Mouse (Mus musculus): ENCODE data around the gene Smarce1. TPM values are rescaled to one million over a fixed set of nuclear protein-coding genes. Genes with fewer than 3 reads are reported as not detected.
"Not testable (repeated sequence)": the region's sequence is repeated elsewhere in the genome, so short reads cannot be mapped to it uniquely, and the experiment has no call there.

Gene Smarce1
- polyA plus RNA-seq, 1 experiment from 2014 or later = 351 TPM

- H3K4me1 ChIP-seq (replicated peaks; ENCODE audit: control insufficient read depth, insufficient read depth, low read length) = no peaks in the 10 kb centered on the region
- no peaks in the 10 kb centered on the region for H3K27me3 ChIP-seq (replicated peaks; ENCODE audit: control insufficient read depth, insufficient read depth, low read length)
- H3K4me3 ChIP-seq (replicated peaks; ENCODE audit: low read length) = no peak overlapping the region
- H3K36me3 ChIP-seq (ENCODE audit: control insufficient read depth, insufficient read depth) = no peaks in the 10 kb centered on the region
- H3K9ac ChIP-seq (replicated peaks; ENCODE audit: low read depth, low read length) = no peak overlapping the region
- no peak for ATAC-seq
- 95% methylated on average over 8 of the region's 8 CpGs for WGBS
- H3K4me2 ChIP-seq (ENCODE audit: low read length) = no peak overlapping the region
- H3K27ac ChIP-seq (ENCODE audit: low read length) = no peak overlapping the region
- H3K9me3 ChIP-seq (ENCODE audit: control insufficient read depth, low read length) = no peaks in the 10 kb centered on the region
These were observed 24.5 kb upstream of the Smarce1 start for GRCm38 (mm10) chr11:99255316-99255715.

- H3K27me3 ChIP-seq (replicated peaks; ENCODE audit: control insufficient read depth, insufficient read depth, low read length) = no peaks in the 10 kb centered on the region
- H3K4me1 ChIP-seq (replicated peaks; ENCODE audit: control insufficient read depth, insufficient read depth, low read length) = no peaks in the 10 kb centered on the region
- ATAC-seq = no peak
- 48% methylated on average over 2 of the region's 2 CpGs for WGBS
- H3K9ac ChIP-seq (replicated peaks; ENCODE audit: low read depth, low read length) = no peak overlapping the region
- no peaks in the 10 kb centered on the region for H3K9me3 ChIP-seq (ENCODE audit: control insufficient read depth, low read length)
- no peak overlapping the region for H3K4me2 ChIP-seq (ENCODE audit: low read length)
- H3K36me3 ChIP-seq (ENCODE audit: control insufficient read depth, insufficient read depth) = no peaks in the 10 kb centered on the region
- H3K27ac ChIP-seq (ENCODE audit: low read length) = no peak overlapping the region
- H3K4me3 ChIP-seq (replicated peaks; ENCODE audit: low read length) = no peak overlapping the region
These were observed 23.1 kb upstream of the Smarce1 start for GRCm38 (mm10) chr11:99253893-99254292.

DNA sequence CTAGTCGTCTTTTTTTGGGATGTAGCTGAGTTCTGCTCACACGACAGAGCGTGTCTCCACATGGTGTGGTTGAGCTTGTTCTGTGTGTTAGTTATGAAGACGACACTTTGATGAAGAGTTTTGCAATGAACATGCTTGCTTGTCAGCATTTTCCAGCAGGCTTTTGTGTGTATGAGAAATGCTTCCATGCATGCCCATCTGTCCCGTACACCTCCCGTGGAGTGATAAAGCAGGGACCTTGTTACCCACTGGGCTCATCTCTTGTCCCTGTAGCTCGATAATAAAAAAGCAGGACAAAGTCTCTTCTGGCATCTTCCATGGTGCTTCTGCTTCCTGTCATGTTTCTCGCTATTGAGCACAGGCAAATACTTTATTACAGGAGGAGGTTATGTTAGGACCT is 21.9 kb upstream of the Smarce1 start:
- no peaks in the 10 kb centered on the region for H3K36me3 ChIP-seq (ENCODE audit: control insufficient read depth, insufficient read depth)
- no peak overlapping the region for H3K4me2 ChIP-seq (ENCODE audit: low read length)
- H3K4me1 ChIP-seq (replicated peaks; ENCODE audit: control insufficient read depth, insufficient read depth, low read length) = no peaks in the 10 kb centered on the region
- no peak overlapping the region for H3K27ac ChIP-seq (ENCODE audit: low read length)
- no peaks in the 10 kb centered on the region for H3K9me3 ChIP-seq (ENCODE audit: control insufficient read depth, low read length)
- H3K27me3 ChIP-seq (replicated peaks; ENCODE audit: control insufficient read depth, insufficient read depth, low read length) = no peaks in the 10 kb centered on the region
- H3K9ac ChIP-seq (replicated peaks; ENCODE audit: low read depth, low read length) = no peak overlapping the region
- no peak for ATAC-seq
- WGBS = 64% methylated on average over 8 of the region's 8 CpGs
- H3K4me3 ChIP-seq (replicated peaks; ENCODE audit: low read length) = no peak overlapping the region

- Histone ChIP-seq H3K27ac (ENCODE audit: low read length) (no peak overlapping the region), H3K27me3 (replicated peaks; ENCODE audit: control insufficient read depth, insufficient read depth, low read length) (no peaks in the 10 kb centered on the region), H3K9me3 (ENCODE audit: control insufficient read depth, low read length) (no peaks in the 10 kb centered on the region), H3K4me3 (replicated peaks; ENCODE audit: low read length) (no peak overlapping the region), H3K4me1 (replicated peaks; ENCODE audit: control insufficient read depth, insufficient read depth, low read length) (no peaks in the 10 kb centered on the region), H3K4me2 (ENCODE audit: low read length) (no peak overlapping the region), H3K9ac (replicated peaks; ENCODE audit: low read depth, low read length) (no peak overlapping the region), H3K36me3 (ENCODE audit: control insufficient read depth, insufficient read depth) (no peaks in the 10 kb centered on the region)
- no peak for ATAC-seq
- WGBS = 73% methylated on average over 3 of the region's 3 CpGs
These were observed 19.8 kb upstream of the Smarce1 start for GRCm38 (mm10) chr11:99250666-99251065.

- 65% methylated on average over 5 of the region's 5 CpGs for WGBS
These were observed 19.4 kb upstream of the Smarce1 start for GRCm38 (mm10) chr11:99250241-99250640.

GRCm38 (mm10) chr11:99249115-99249514 is 18.3 kb upstream of the Smarce1 start:
- H3K36me3 ChIP-seq (ENCODE audit: control insufficient read depth, insufficient read depth) = no peaks in the 10 kb centered on the region
- WGBS = 64% methylated on average over 4 of the region's 4 CpGs
- no peak overlapping the region for H3K4me3 ChIP-seq (replicated peaks; ENCODE audit: low read length)
- H3K4me1 ChIP-seq (replicated peaks; ENCODE audit: control insufficient read depth, insufficient read depth, low read length) = 0 out of 2 replicates have a peak, but pooled peaks cover 1% of the 10 kb centered on the region
- no peak for ATAC-seq
- no peaks in the 10 kb centered on the region for H3K9me3 ChIP-seq (ENCODE audit: control insufficient read depth, low read length)
- H3K4me2 ChIP-seq (ENCODE audit: low read length) = no peak overlapping the region
- H3K27me3 ChIP-seq (replicated peaks; ENCODE audit: control insufficient read depth, insufficient read depth, low read length) = no peaks in the 10 kb centered on the region
- no peak overlapping the region for H3K9ac ChIP-seq (replicated peaks; ENCODE audit: low read depth, low read length)
- H3K27ac ChIP-seq (ENCODE audit: low read length) = no peak overlapping the region

More at GRCm38 (mm10) chr11:99250241-99250640, 19.4 kb upstream of the Smarce1 start:
- Histone ChIP-seq H3K27ac (ENCODE audit: low read length) (no peak overlapping the region), H3K27me3 (replicated peaks; ENCODE audit: control insufficient read depth, insufficient read depth, low read length) (no peaks in the 10 kb centered on the region), H3K4me1 (replicated peaks; ENCODE audit: control insufficient read depth, insufficient read depth, low read length) (no peaks in the 10 kb centered on the region), H3K9me3 (ENCODE audit: control insufficient read depth, low read length) (no peaks in the 10 kb centered on the region), H3K9ac (replicated peaks; ENCODE audit: low read depth, low read length) (no peak overlapping the region), H3K4me3 (replicated peaks; ENCODE audit: low read length) (no peak overlapping the region), H3K4me2 (ENCODE audit: low read length) (no peak overlapping the region), H3K36me3 (ENCODE audit: control insufficient read depth, insufficient read depth) (no peaks in the 10 kb centered on the region)
- ATAC-seq = no peak

DNA sequence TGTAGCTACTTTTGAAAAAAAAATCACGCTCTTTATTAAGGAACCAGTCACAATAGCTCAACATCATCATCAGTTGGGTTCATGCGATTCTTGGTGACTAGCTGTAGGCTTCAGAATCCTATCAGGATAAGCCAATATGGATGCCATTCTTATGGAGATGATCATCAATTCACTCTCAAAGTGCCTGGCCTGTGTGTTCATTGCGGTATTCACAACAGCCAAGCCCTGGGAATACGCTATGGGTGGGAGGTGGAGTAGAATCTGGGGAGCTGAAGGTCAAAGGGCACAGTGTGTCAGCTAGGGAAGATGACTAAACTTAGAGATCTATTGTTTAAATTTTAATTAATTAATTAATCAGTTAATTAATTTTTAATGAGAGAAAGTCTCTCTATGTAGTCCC is 17.1 kb upstream of the Smarce1 start:
- H3K4me1 ChIP-seq (replicated peaks; ENCODE audit: control insufficient read depth, insufficient read depth, low read length) = peaks cover 7% of the 10 kb centered on the region
- H3K9me3 ChIP-seq (ENCODE audit: control insufficient read depth, low read length) = no peaks in the 10 kb centered on the region
- no peak overlapping the region for H3K9ac ChIP-seq (replicated peaks; ENCODE audit: low read depth, low read length)
- no peak overlapping the region for H3K4me3 ChIP-seq (replicated peaks; ENCODE audit: low read length)
- no peaks in the 10 kb centered on the region for H3K36me3 ChIP-seq (ENCODE audit: control insufficient read depth, insufficient read depth)
- no peak overlapping the region for H3K27ac ChIP-seq (ENCODE audit: low read length)
- no peak overlapping the region for H3K4me2 ChIP-seq (ENCODE audit: low read length)
- no peak for ATAC-seq
- no peaks in the 10 kb centered on the region for H3K27me3 ChIP-seq (replicated peaks; ENCODE audit: control insufficient read depth, insufficient read depth, low read length)
- WGBS = 89% methylated on average over 4 of the region's 4 CpGs

DNA sequence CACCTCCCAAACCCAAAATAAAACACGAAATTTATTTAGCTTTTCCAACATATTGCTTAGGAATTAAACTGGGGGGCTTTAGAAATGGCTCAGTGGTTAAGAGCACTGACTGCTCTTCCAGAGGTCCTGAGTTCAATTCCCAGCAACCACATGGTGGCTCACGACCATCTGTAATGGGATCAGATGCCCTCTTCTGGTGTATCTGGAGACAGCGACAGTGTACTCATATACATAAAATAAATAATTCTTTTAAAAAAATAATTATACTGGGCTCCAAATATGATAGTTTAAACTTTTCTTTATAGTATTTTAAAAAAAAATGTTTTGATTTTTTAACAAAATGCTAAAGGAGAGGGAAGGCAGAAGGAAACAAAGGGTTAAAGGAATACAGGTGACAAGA is 13.7 kb upstream of the Smarce1 start:
- H3K36me3 ChIP-seq (ENCODE audit: control insufficient read depth, insufficient read depth); H3K4me1 ChIP-seq (replicated peaks; ENCODE audit: control insufficient read depth, insufficient read depth, low read length); H3K4me3 ChIP-seq (replicated peaks; ENCODE audit: low read length); ATAC-seq; H3K9ac ChIP-seq (replicated peaks; ENCODE audit: low read depth, low read length); H3K27me3 ChIP-seq (replicated peaks; ENCODE audit: control insufficient read depth, insufficient read depth, low read length); H3K9me3 ChIP-seq (ENCODE audit: control insufficient read depth, low read length); H3K27ac ChIP-seq (ENCODE audit: low read length); H3K4me2 ChIP-seq (ENCODE audit: low read length): not testable (repeated sequence)
- WGBS = 49% methylated on average over 3 of the region's 3 CpGs

GRCm38 (mm10) chr11:99243820-99244374 is 13.1 kb upstream of the Smarce1 start, which contains the start of gene Krt222:
Gene Krt222, minus strand, starts transcription at chr11:99244085.
- H3K4me3 ChIP-seq (replicated peaks; ENCODE audit: low read length) = peak within 1 kb of the TSS; percentile 38
- peak within 1 kb of the TSS; percentile 48 for H3K9ac ChIP-seq (replicated peaks; ENCODE audit: low read depth, low read length)
- H3K27me3 ChIP-seq (replicated peaks; ENCODE audit: control insufficient read depth, insufficient read depth, low read length) = no peaks in the 10 kb centered on the region
- H3K4me2 ChIP-seq (ENCODE audit: low read length) = peak within 1 kb of the TSS; percentile 51
- H3K9me3 ChIP-seq (ENCODE audit: control insufficient read depth, low read length) = no peaks in the 10 kb centered on the region
- peaks cover 7% of the 10 kb centered on the region for H3K4me1 ChIP-seq (replicated peaks; ENCODE audit: control insufficient read depth, insufficient read depth, low read length)
- H3K36me3 ChIP-seq (ENCODE audit: control insufficient read depth, insufficient read depth) = no peaks in the 10 kb centered on the region
- WGBS = 6% methylated on average over 17 of the region's 17 CpGs
- ATAC-seq = no peak
- H3K27ac ChIP-seq (ENCODE audit: low read length) = no peak within 1 kb of the TSS

Data from forebrain, embryonic 16.5 days (tissue).